Mouse (Mus musculus): ENCODE measurements around the gene Gng8.

Gene Gng8

DNA sequence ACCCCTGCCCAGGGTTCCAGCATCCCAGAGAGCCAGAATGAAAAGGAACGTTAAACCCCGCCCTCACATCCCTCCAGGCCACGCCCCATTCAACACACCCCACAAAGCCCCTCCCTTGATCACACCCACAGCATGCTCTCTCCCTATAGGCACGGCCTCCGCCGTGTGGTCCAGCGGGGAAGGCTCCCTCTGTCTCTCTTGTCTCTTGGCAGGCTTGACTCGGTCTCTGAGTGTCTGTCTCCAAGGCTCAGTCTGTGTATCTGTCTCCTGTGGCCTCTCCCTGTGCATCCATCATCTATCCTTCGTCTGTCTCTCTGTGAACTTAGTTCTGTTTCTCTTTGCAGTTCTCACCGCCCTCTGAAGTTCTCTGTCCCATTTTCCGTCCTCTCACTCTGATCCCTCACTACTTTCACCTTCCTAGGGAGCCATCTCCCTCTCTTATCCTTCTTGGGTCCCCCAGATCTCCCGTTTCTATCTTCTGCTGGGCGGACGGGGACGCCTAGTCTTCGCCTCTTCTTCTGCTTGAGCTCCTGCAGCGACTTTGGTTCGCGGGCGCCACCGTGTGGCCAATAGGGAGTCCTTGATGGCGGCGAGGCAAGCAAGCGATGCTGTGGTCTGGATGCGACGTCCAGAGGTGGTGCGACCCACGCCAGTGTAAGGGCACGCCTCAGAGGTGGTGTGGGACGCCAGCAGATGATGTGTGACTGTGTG lies at the start of gene Gng8:
Gene Gng8 (plus strand): TSS at position 146 of the 711 bp plus-strand sequence.
- no peak for DNase-seq (ENCODE audit: low read depth)

- DNase-seq (ENCODE audit: low read depth) = peak; percentile 54
These were observed 48.9 kb upstream of the Gng8 start, which contains the start of gene Prkd2 for GRCm38 (mm10) chr7:16842645-16843063. Gene Prkd2, plus strand, starts transcription at chr7:16842902.

GRCm38 (mm10) chr7:16843441-16844171 lies 48.0 kb upstream of the Gng8 start:
- no peak for DNase-seq (ENCODE audit: low read depth)

DNA sequence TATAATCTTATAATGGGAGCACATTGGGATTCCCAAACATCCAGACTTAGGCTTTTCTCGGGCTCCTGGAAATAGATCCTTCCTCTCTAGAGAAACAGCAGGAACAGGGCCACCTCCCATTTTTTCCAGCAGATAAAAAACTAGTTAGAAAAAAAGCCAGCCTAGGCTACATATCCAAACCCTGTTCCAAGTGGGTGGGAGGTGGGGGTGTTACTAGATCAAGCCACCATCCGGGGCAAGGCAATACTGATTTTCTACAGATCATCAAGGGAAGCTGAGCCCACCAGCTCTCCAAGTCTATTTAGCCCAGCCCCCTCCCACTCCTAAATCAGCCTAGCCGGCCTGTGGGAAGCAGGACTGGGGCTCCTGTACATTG lies 46.9 kb upstream of the Gng8 start:
- DNase-seq (ENCODE audit: low read depth) = no peak

DNA sequence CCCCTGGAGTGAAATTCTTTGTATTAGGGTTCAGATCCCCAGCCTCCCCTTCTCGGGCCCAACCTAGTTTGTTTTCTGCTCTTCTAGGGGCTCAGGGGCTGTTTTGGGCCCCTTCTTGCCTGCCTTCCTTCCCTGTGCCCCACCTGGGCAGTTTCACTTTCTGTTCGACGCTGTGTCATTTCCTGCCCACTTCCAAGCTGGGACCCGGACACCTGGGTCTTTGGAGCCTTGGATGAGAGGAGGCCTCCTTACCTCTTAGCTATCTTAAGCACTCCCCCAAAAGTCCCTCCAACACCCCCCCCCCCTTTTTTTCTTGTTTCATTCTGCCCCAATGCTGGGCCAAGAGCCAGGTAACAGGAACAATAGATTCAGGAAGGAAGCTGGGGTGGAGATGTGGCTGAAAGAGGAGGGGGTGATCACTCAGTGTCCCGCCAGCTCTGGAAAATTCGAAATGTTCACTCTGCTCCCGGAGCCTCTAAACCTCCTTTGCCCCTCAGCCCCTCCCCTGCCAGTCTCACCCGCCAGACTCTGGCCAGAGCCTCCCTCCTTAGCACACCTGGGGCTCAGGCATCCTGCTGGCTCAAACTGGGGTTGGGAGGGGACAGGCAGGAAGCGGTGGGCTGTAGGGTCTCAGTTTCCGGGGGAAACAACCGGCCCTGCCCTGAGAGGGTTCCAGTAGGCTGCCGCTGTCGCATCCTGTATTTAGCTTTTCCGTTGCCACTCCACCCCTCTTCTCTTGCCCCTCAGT lies 46.3 kb upstream of the Gng8 start:
- DNase-seq (ENCODE audit: low read depth) = no peak

GRCm38 (mm10) chr7:16845820-16846167 lies 45.8 kb upstream of the Gng8 start:
- no peak for DNase-seq (ENCODE audit: low read depth)

DNA sequence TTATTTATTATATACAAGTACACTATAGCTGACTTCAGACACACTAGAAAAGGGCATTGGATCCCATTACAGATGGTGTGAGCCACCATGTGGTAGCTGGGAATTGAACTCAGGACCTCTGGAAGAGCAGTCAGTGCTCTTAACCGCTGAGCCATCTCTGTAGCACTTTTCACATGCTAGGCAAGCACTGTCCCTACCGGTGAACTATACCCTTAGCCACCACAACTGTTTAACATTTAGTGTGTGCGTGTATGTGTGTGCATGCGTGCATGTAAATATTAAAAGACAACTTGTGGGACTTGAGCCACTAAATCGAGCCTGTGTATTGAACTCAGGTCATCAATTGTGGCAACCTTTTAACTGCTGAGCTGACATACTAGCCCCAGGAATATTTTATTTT lies 44.8 kb upstream of the Gng8 start:
- no peak for DNase-seq (ENCODE audit: low read depth)

GRCm38 (mm10) chr7:16847507-16847906 lies 44.1 kb upstream of the Gng8 start:
- DNase-seq (ENCODE audit: low read depth) = no peak

- no peak for DNase-seq (ENCODE audit: low read depth)
These were observed 43.0 kb upstream of the Gng8 start for GRCm38 (mm10) chr7:16848579-16848978.

DNA sequence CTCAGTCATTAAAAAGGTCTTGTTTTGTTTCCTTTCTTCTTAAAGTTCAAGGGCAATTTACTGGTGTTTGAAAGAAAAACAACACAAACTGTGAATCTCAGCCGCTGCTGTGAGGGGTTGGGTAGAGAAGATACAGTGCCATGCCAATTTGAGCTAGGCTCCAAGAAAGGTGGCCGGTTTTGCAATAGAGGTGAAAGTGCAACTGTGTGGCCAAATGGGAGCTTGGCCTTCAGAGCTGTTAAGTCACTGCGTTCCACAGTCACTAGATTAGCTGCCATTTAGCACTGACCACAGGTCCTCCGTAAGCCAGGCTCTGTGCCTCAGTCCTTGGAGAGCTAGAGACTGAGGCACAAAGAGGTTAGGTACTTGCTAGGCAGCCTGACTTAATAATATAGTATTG lies 40.0 kb upstream of the Gng8 start:
- no peak for DNase-seq (ENCODE audit: low read depth)

DNA sequence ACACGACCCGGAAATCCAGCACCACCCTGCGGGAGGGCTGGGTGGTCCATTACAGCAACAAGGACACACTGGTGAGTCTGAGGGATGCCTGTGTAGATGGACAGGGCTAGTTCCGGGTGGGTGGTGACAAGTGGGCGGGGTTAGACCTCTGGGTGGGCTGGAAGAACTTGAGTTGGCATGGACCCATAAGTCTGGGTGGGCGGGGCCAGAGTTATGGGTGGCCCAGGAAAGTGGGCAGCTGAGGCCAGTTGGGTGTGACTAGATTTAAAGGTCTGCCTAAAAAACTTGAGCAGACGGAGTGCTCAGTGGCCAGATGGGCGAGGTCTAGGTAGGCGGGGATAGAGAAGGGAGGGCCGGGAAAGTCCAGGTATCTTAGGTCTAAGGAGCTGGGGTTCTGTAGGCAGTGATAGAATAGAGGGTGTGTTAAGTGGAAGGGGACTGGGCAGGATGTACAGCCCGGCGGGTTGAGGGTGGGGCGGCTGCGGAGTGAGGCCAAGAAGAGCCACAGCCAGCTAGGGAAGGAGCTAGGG lies 38.2 kb upstream of the Gng8 start:
- no peak for DNase-seq (ENCODE audit: low read depth)

- DNase-seq (ENCODE audit: low read depth) = no peak
These were observed 33.2 kb upstream of the Gng8 start for GRCm38 (mm10) chr7:16858336-16858735.

DNA sequence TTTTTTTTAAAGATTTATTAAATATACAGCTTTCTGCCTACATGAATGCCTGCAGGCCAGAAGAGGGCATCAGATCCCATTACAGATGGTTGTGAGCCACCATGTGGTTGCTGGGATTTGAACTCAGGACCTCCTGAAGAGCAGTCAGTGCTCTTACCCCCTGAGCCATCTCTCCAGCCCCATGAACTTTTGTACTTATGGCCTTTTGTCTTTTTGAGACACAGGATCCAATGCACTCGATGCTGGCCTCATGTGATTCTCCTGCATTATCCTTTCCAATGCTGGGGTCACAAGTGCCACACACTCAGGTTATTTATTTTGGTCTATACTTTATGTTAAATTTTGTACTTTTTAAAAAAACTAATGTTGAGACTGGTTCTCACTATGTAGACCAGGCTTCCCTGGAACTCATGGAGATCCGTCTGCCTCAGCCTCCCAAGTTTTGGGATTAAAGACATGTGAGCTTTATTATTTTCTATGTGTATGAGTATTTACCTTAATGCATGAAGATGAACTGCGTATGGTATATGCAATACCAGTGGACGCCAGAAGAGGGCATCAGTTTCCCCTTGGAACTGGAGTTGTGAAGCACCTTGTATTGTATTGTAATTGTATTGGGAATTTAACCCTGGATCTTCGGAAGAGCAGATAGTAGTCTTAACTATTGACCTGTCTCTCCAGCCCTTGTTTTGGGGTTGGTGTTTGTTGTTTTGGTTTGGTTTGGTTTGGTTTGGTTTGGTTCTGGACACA lies 31.5 kb upstream of the Gng8 start:
- no peak for DNase-seq (ENCODE audit: low read depth)

- no peak for DNase-seq (ENCODE audit: low read depth)
These were observed 24.1 kb upstream of the Gng8 start for GRCm38 (mm10) chr7:16867488-16867887.

- no peak for DNase-seq (ENCODE audit: low read depth)
These were observed 22.1 kb upstream of the Gng8 start for GRCm38 (mm10) chr7:16869497-16869896.

DNA sequence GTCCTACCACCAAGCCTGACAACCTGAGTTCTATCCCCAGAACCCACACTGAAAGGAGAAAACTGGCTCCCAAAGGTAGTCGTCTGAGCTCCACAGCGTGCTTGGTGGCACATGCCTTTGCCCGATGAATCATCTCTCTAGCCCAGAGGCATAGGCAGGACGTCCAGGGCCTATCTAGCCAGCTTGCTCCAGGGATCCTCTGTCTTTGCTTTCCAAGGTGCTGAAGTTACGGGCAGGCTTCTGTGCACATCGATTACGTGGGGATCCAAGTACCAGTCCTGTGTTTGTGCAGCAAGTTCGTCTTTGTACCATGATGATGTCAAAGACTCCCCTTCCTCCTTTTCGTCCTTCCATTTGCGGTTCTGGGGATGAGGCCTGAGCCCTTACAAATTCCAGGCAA lies 20.0 kb upstream of the Gng8 start:
- DNase-seq (ENCODE audit: low read depth) = no peak

GRCm38 (mm10) chr7:16872478-16872877 lies 19.1 kb upstream of the Gng8 start:
- no peak for DNase-seq (ENCODE audit: low read depth)

DNA sequence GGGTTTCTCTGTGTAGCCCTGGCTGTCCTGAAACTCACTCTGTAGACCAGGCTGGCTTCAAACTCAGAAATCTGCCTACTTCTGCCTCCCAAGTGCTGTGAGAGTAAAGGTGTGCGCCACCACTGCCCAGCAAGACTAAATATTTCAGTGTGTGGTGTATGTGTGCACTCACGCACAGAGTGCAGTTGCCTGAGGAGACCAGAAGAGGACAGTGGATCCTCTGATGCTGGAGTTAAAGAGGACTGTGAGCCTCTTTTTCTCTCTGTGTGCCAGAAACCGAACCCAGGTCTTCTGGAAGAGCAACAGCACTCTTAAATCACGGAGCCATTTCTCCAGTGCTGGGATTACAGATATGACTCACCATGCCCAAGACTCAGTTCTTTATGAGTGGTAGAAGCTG lies 18.2 kb upstream of the Gng8 start:
- no peak for DNase-seq (ENCODE audit: low read depth)

- DNase-seq (ENCODE audit: low read depth) = peak; percentile 71
These were observed 17.4 kb upstream of the Gng8 start for GRCm38 (mm10) chr7:16874190-16874589.

DNA sequence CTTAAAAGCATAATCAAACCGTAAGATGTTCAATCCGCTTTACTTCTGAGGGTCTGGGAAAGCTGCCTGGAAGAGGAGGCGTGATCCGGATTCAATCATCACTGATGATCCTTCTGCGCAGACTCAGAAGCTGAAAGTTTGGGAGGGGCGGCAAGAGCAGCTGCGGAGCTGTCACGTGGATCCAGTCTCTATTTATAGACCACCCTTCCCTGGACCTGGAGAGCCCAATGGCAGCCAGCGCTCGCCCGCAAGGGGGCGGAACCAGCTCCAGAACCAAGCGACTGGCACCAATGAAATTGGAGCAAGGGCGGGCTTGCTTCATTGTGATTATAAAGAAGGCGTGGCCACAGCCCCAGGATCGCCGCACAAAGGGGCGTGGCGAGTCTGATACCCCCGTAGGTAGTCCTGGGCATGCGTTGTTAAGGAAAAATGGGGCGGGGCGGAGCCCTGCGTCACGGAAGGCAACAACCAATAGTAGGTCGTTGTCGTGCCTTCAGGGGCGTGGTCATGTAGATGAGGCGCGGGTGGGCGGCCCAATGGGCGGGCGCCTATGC lies 16.8 kb upstream of the Gng8 start:
- DNase-seq (ENCODE audit: low read depth) = peak; percentile 100

GRCm38 (mm10) chr7:16875310-16875325 lies 16.5 kb upstream of the Gng8 start, which contains the start of gene Dact3:
Gene Dact3, plus strand, starts transcription at chr7:16875317.
- no peak for DNase-seq (ENCODE audit: low read depth)

DNA sequence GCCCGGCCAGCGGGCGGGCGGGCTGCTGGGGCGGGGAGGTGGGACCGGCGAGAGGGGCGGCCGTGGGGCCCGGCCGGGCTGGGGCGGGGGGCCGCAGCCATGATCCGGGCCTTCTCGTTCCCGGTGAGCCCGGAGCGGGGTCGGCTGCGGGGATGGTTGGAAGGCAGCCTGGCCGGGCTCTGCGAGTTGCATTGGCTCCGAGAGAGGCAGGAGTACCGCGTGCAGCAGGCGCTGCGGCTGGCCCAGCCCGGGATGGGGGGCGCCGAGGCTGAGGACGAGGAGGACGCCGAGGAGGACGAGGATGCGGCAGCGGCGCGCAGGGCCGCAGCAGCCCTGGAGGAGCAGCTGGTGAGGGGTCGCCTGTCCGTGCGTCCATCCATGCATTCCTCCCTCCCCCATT lies 16.3 kb upstream of the Gng8 start:
- DNase-seq (ENCODE audit: low read depth) = no peak
